Mouse (Mus musculus) heart, embryonic 14.5 days (tissue): ENCODE results near the gene Smpd3. TPM values are rescaled to one million over a fixed set of nuclear protein-coding genes. Genes with fewer than 3 reads are reported as not detected.
A peak's percentile ranks its signal among the peaks of the same experiment; 100 is the strongest.

Source experiments
- ATAC-seq: fragments of 200-750 bp; cut with Nextera tagmentation; 2 replicates; pipeline ENCODE4 v1.8.0; 2017; ENCODE audit warnings: low read depth, moderate TSS enrichment; ENCODE audit not compliant: insufficient number of reproducible peaks, insufficient read depth, low FRiP score
- H3K27ac ChIP-seq, 2 experiments: fragments of 200-500 bp in 1 of 2; fragments of 300-500 bp in 1 of 2; sonication (generic) in 1 of 2; replicated peaks in 1 of 2; 2 replicates each; pipeline ENCODE4 v1.5.1; 2012 to 2014; ENCODE audit warnings: low read depth in 2 of 2, low read length in 2 of 2, control low read depth in 1 of 2, mild to moderate bottlenecking in 1 of 2, mixed read lengths in 1 of 2; ENCODE audit not compliant: control insufficient read depth in 1 of 2, insufficient read depth in 1 of 2
- H3K27me3 ChIP-seq: fragments of 300-500 bp; sonication (generic); 2 replicates; pipeline ENCODE4 v1.6.1; 2014; ENCODE audit warnings: mild to moderate bottlenecking, low read length, control low read depth; ENCODE audit not compliant: control insufficient read depth, insufficient read depth
- H3K36me3 ChIP-seq: fragments of 300-500 bp; sonication (generic); 2 replicates; pipeline ENCODE4 v1.6.1; 2014; ENCODE audit warnings: mild to moderate bottlenecking, control low read depth, low read length, mixed read lengths; ENCODE audit not compliant: control insufficient read depth, insufficient read depth
- H3K4me1 ChIP-seq, 2 experiments: fragments of 200-500 bp in 1 of 2; fragments of 300-500 bp in 1 of 2; sonication (generic) in 1 of 2; 2 replicates each; pipeline ENCODE4 v1.6.1; 2012 to 2014; ENCODE audit warnings: low read length in 2 of 2, control low read depth in 1 of 2, mixed read lengths in 1 of 2; ENCODE audit not compliant: control insufficient read depth in 2 of 2, insufficient read depth in 2 of 2
- H3K4me2 ChIP-seq: fragments of 300-500 bp; sonication (generic); 2 replicates; pipeline ENCODE4 v1.6.1; 2014; ENCODE audit warnings: mild to moderate bottlenecking, low read length
- H3K4me3 ChIP-seq, 2 experiments: fragments of 200-500 bp in 1 of 2; fragments of 300-500 bp in 1 of 2; sonication (generic) in 1 of 2; 2 replicates each; pipeline ENCODE4 v1.5.1; 2012 to 2014; ENCODE audit warnings: low read length in 2 of 2, mild to moderate bottlenecking in 2 of 2, control low read depth in 1 of 2, low read depth in 1 of 2, moderate library complexity in 1 of 2; ENCODE audit not compliant: control insufficient read depth in 1 of 2, insufficient read depth in 1 of 2
- H3K9ac ChIP-seq: fragments of 300-500 bp; sonication (generic); 2 replicates; pipeline ENCODE4 v1.6.1; 2014; ENCODE audit warnings: mild to moderate bottlenecking, low read length
- H3K9me3 ChIP-seq: fragments of 300-500 bp; sonication (generic); 2 replicates; pipeline ENCODE4 v1.6.1; 2016; ENCODE audit warnings: low read length, control low read depth; ENCODE audit not compliant: control insufficient read depth
- WGBS: fragments of 180-500 bp; shearing (Covaris S2); extraction: QIAGEN DNeasy Blood & Tissue Kit; methylation state at CpG from one replicate; pipeline ENCODE4 v1.1.7; 2014; 5-methylcytosine and 5-hydroxymethylcytosine counted together
- polyA plus RNA-seq: library from polyadenylated mRNA; unstranded; fragments of >200 nt; fragmentation: Nextera tagmentation; extraction: Ambion mirVana; gene quantifications from 2 replicates; pipeline ENCODE4 v1.2.1, GENCODE M21; 2014

Gene Smpd3
- polyA plus RNA-seq = 1.5 and 1.9 TPM in 2 replicates

DNA sequence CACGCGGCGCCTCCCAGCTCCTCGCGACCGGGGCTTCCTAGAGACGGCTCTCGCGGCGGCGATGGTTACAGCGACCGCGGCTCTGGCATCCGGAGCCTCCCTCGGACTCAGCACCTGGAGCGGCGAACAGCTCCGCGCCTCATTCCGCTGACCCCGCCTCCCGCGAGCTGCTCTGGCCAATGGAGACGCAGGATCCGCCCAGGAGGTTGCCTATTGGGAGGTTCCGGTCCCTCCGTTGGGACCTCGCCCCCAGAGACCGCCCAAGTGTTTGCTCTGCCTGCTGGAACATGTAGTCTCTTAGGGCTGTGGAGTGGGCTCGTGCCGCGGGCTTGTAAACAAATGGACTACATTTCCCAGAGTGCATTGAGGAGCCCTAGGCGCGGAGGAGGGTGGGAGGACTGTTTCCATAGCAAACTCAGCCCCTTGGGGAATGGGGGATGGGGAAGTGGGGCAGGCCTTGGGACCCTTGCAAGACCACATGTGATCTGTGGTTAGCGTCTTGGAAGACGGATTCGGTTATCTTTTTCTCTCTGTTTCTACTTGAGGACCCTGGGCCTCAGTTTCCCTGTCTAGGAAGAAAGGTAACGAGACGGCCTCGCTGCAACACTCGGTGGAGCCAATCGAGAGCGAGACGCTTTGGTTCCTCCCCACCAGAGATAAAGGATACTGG lies at the start of gene Smpd3:
Smpd3 (minus strand) TSS at position 137 of the 670 bp plus-strand sequence.
- H3K4me1 ChIP-seq = peaks cover 7 to 19% of the 10 kb centered on the region in 2 experiments; a peak in 3 of 4 replicates
- no peaks in the 10 kb centered on the region for H3K36me3 ChIP-seq
- no peaks in the 10 kb centered on the region for H3K9me3 ChIP-seq
- peaks cover 36% of the 10 kb centered on the region for H3K27me3 ChIP-seq
- under 1% methylated on average over 45 of the region's 45 CpGs for WGBS
- peak within 1 kb of the TSS; percentile 63 for H3K4me2 ChIP-seq
- H3K27ac ChIP-seq = 0 out of 4 replicates have a peak within 1 kb of the TSS, but pooled peaks of 1 of the 2 experiments have one; percentile 14
- peak; percentile 100 for ATAC-seq
- H3K4me3 ChIP-seq = peak within 1 kb of the TSS; percentile 52 to 55
- peak within 1 kb of the TSS; percentile 64 for H3K9ac ChIP-seq

DNA sequence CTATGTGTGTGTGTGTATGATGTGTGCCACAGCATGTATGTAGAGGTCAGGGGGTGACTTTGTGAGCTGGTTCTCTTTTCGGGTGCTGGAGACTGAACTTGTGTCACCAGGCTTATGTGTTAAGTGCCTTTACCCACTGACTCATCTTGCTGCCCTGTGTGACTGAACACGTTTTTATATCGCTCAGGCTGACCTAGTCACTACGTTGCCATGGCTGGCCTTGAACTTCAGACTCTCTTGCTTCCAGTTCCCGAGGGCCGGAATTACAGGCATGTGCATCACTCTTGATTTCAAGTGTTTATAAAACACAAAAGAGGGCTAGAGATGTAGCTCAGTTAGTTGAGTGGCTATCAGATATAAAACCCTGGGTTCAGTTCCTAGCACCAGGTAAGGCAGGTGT lies 43.2 kb upstream of the Smpd3 start:
- no peaks in the 10 kb centered on the region for H3K27me3 ChIP-seq
- no peaks in the 10 kb centered on the region for H3K9me3 ChIP-seq
- H3K27ac ChIP-seq = no peak overlapping the region
- peaks cover 12% of the 10 kb centered on the region in 2 experiments for H3K4me1 ChIP-seq
- H3K4me2 ChIP-seq = no peak overlapping the region
- no peaks in the 10 kb centered on the region for H3K36me3 ChIP-seq
- no peak overlapping the region for H3K4me3 ChIP-seq
- no peak for ATAC-seq
- 83% methylated on average over 6 of the region's 6 CpGs for WGBS
- H3K9ac ChIP-seq = no peak overlapping the region

DNA sequence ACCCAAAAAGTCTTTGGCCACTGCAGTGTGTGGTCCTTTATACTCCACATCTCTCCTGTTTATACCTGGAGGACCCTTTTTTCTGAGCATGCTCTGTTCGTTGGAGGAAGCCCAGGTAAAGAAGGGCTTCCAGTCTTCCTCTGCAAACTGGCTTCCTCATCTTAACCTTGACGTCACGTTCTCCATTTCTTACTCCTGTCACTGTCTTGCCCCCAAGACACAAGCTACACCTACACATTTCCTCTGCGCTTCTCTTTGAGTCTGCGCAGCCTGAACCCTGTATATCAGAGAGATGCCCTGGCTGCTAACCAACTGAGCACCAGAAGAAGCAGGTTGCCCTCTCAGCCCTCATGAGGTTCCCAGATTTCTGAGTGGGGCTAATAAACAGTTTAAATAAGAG lies 41.6 kb upstream of the Smpd3 start:
- Histone ChIP-seq H3K4me3 (no peak overlapping the region), H3K27ac (no peak overlapping the region; a peak in 2 of 4 replicates), H3K9ac (no peak overlapping the region), H3K27me3 (no peaks in the 10 kb centered on the region), H3K4me2 (no peak overlapping the region), H3K9me3 (no peaks in the 10 kb centered on the region), H3K36me3 (no peaks in the 10 kb centered on the region), H3K4me1 (peaks cover 12% of the 10 kb centered on the region in 2 experiments)
- ATAC-seq = no peak
- WGBS = 72% methylated on average over 5 of the region's 5 CpGs

DNA sequence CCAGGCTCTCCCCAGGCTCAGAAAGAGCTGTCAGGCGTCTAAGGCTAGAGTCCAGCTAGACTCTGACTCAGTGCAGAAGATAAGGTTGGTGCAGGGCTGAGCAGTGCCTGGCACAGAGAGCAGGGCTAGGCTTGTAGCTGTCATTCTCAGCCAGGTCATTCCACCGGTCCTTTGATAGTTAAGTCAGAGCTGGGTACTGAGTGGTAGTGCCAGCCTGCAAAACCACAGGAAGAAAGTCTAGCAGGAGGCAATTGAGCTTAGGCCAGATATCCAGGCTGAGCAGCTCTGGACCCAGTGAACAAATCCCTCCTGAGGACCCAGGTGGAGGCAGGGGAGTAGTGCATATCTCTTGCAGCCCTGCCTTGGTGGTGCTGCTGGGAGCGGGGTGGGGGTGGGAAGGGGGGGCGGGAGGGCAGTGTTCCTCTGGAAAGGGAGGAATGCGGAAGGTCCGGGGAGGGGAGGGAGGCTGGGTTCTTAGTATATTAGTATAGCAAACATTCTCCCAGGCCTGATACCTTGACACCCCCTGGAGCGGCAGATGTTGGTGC lies 40.8 kb upstream of the Smpd3 start:
- peak; percentile 63 for ATAC-seq
- Histone ChIP-seq H3K9ac (no peak overlapping the region), H3K4me1 (peaks cover 12% of the 10 kb centered on the region in 2 experiments), H3K4me2 (peak overlapping the region; percentile 3; the same call in 1 of the 2 replicates), H3K27ac (peak overlapping the region; percentile 13 to 52; a peak in 2 of 4 replicates), H3K27me3 (no peaks in the 10 kb centered on the region), H3K9me3 (no peaks in the 10 kb centered on the region), H3K4me3 (no peak overlapping the region), H3K36me3 (no peaks in the 10 kb centered on the region)
- 23% methylated on average over 6 of the region's 7 CpGs for WGBS

DNA sequence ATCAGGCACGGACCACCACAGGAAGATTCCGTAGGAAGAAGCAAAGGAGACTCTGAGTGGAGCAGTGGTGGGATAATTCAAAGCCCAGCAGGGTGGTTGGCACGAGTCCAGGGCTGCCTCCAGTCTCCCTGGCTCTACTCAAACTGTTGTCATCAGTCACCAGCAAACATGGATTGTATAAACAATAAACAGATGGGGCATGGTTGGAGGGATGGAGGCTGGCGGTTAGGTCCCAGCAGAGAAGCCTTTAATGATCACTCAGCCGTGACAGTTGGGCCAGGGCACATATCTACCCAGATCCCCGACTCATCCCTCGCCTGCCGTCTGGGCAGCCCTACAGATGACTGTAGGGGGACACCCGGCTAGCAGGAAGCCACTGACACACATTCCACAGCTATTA lies 39.1 kb upstream of the Smpd3 start:
- no peak overlapping the region for H3K4me3 ChIP-seq
- 21% methylated on average over 9 of the region's 9 CpGs for WGBS
- ATAC-seq = no peak
- H3K27me3 ChIP-seq = no peaks in the 10 kb centered on the region
- no peak overlapping the region for H3K9ac ChIP-seq
- H3K36me3 ChIP-seq = no peaks in the 10 kb centered on the region
- no peak overlapping the region for H3K4me2 ChIP-seq
- H3K9me3 ChIP-seq = no peaks in the 10 kb centered on the region
- H3K27ac ChIP-seq = no peak overlapping the region
- peaks cover 12% of the 10 kb centered on the region in 2 experiments for H3K4me1 ChIP-seq

DNA sequence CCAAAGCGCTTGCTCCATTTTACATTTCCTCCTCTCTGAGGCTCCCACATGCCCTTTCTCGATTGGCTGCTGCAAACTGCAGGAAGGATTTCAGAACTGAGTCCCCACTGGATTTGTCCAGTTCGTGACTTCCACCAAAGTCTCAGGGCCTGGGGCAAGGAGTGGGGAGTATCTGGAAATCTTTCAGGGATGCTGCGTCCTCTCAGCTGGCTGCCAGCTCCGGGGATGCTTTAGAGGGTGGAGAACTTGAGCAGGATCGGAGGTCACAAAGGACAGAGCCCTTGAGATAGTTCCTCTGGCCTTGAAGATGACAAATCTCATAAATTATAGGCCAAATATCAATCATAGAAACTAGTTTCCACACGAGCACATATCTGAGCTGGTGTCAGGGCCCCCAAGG lies 38.2 kb upstream of the Smpd3 start:
- Histone ChIP-seq H3K27me3 (no peaks in the 10 kb centered on the region), H3K4me2 (no peak overlapping the region), H3K4me1 (peaks cover 12% of the 10 kb centered on the region in 2 experiments), H3K4me3 (no peak overlapping the region), H3K36me3 (no peaks in the 10 kb centered on the region), H3K9me3 (no peaks in the 10 kb centered on the region), H3K27ac (no peak overlapping the region), H3K9ac (no peak overlapping the region)
- ATAC-seq = no peak
- 67% methylated on average over 7 of the region's 7 CpGs for whole genome bisulfite sequencing

DNA sequence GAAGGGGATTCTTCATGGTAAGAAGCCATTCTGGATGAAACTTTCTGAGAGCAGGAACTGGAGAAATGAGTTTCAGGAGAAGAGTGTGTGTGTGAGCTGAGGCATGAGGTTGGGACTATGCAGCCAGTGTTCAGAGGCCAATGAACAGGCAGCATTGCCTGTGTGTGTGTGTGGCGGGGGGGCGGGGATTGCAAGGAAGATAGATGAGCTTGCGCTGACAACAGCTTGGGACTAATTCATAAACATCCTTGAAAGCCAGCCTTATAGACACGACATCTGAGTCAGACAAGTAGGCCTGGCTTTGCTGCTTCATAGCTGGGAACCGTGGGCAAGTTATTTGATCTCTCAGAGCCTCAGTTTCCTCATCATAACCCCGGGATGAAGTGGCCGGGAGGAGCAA lies 31.3 kb upstream of the Smpd3 start:
- no peak overlapping the region for H3K9ac ChIP-seq
- H3K27me3 ChIP-seq = no peaks in the 10 kb centered on the region
- H3K9me3 ChIP-seq = no peaks in the 10 kb centered on the region
- no peak for ATAC-seq
- 79% methylated on average over 7 of the region's 7 CpGs for WGBS
- H3K4me3 ChIP-seq = no peak overlapping the region
- H3K36me3 ChIP-seq = no peaks in the 10 kb centered on the region
- no peaks in the 10 kb centered on the region for H3K4me1 ChIP-seq
- no peak overlapping the region for H3K4me2 ChIP-seq
- no peak overlapping the region for H3K27ac ChIP-seq
